ENCODE assay signal across 9 mouse cellular contexts in genomic region chr3:89396654-89397005, GRCm38 (mm10). TPM values are rescaled to one million over a fixed set of nuclear protein-coding genes. Genes with fewer than 3 reads are reported as not detected.
DNase-seq lines count a peak whose midpoint lies in the region; ATAC-seq and TF ChIP-seq lines count a peak whose summit lies in the region.
"Had no signal": no experiment of that assay in that cellular context is flagged by ENCODE, and none has a peak within 500 bp of the region (broad histone marks: within the 10 kb centered on the region; RNA-seq: fewer than 3 reads in every experiment).

No protein-coding gene starts in this region.

- H3K36me3 ChIP-seq in erythroblast, embryonic 14.5 days (ENCODE audit: control insufficient read depth): peaks cover 5% of the 10 kb centered on the region
- peaks cover 5% of the 10 kb centered on the region for H3K36me3 ChIP-seq in spleen, adult 2 months (ENCODE audit: control insufficient read depth, insufficient read depth, low read length)
- peaks cover 10% of the 10 kb centered on the region; the same call in 1 of the 2 replicates for H3K36me3 ChIP-seq in liver, embryonic 13.5 days

- no peak for TF ChIP-seq POLR2A in spleen, adult 2 months (IDR thresholded peaks at IDR 0.05; ENCODE audit: low read depth, low read length)

- no peak for DNase-seq in spleen, adult 2 months (ENCODE audit: low read depth in 1 of 2, low spot score in 2 of 2)
- DNase-seq in spleen, adult 12 weeks (ENCODE audit: low spot score): no peak
- DNase-seq in liver, embryonic 13.5 days: no peak
- DNase-seq in layer of hippocampus, adult 9-10 months (ENCODE audit: low spot score): no peak
- DNase-seq in thymus, postnatal 25 days: no peak
- DNase-seq in lung, adult 18-20 months: no peak

- H3K4me1 ChIP-seq in erythroblast, embryonic 14.5 days (ENCODE audit: control insufficient read depth): peaks cover 50% of the 10 kb centered on the region
- H3K4me1 ChIP-seq in spleen, adult 2 months (ENCODE audit: control insufficient read depth, insufficient read depth, insufficient read length): peaks cover 9% of the 10 kb centered on the region; the same call in 1 of the 2 replicates
- H3K4me1 ChIP-seq in liver, embryonic 13.5 days (replicated peaks): peaks cover 50% of the 10 kb centered on the region

- no peak for TF ChIP-seq CTCF in spleen, adult 2 months (IDR thresholded peaks at IDR 0.05; ENCODE audit: extremely low read depth, insufficient read depth, insufficient read length, insufficient replicate concordance)

- ATAC-seq in erythroblast, adult 5-6 weeks (replicated peaks; ENCODE audit: low FRiP score, poor library complexity, severe bottlenecking): no peak
- no peak for ATAC-seq in liver, embryonic 13.5 days (ENCODE audit: low read depth)
- ATAC-seq: inflammation-experienced regulatory T-cells, adult 6 months had no signal

- H3K27ac ChIP-seq in spleen, adult 2 months (ENCODE audit: insufficient read depth, low read length): no peak overlapping the region
- H3K27ac ChIP-seq in liver, embryonic 13.5 days: no peak overlapping the region

- WGBS in spleen, adult 2 months: 2% methylated on average over 4 of the region's 4 CpGs
- WGBS in liver, embryonic 13.5 days (ENCODE audit: insufficient replicate concordance): under 1% methylated on average over 4 of the region's 4 CpGs

- H3K4me2 ChIP-seq in liver, embryonic 13.5 days: peak overlapping the region; percentile 94

- H3K4me3 ChIP-seq in erythroblast, embryonic 14.5 days (replicated peaks): peak overlapping the region; percentile 68
- H3K4me3 ChIP-seq in spleen, adult 2 months (ENCODE audit: extremely low read depth, insufficient read depth, insufficient read length): peak overlapping the region; percentile 58; the same call in 1 of the 2 replicates
- peak overlapping the region; percentile 65 for H3K4me3 ChIP-seq in liver, embryonic 13.5 days (replicated peaks)

- peak overlapping the region; percentile 78; the same call in 1 of the 2 replicates for H3K9ac ChIP-seq in liver, embryonic 13.5 days

- H3K9me3 ChIP-seq in erythroblast, embryonic 14.5 days (ENCODE audit: control insufficient read depth, low read length): peaks cover 2% of the 10 kb centered on the region; the same call in 1 of the 2 replicates
- H3K9me3 ChIP-seq in liver, embryonic 13.5 days (replicated peaks): no peaks in the 10 kb centered on the region

- peaks cover 47% of the 10 kb centered on the region for H3K27me3 ChIP-seq in erythroblast, embryonic 14.5 days (ENCODE audit: control insufficient read depth)
- no peaks in the 10 kb centered on the region for H3K27me3 ChIP-seq in spleen, adult 2 months (ENCODE audit: control insufficient read depth, insufficient read depth, low read length)
- peaks cover 20% of the 10 kb centered on the region for H3K27me3 ChIP-seq in liver, embryonic 13.5 days

RNA-seq across cellular contexts. Expression of gene Zbtb7b, which starts 2.1 kb away (rescaled TPM):
- 0.38 and 0.46 TPM in 2 replicates for polyA plus RNA-seq in erythroblast, embryonic 14.5 days (2012)
- 5.8 and 7.7 TPM in 2 replicates for total RNA-seq in erythroblast, adult 5-6 weeks (2015; ENCODE audit: low replicate concordance)
- 5.4 and 15.2 TPM in 2 replicates for total RNA-seq in erythroblast, adult 5-6 weeks (2017; ENCODE audit: low replicate concordance)
- polyA plus RNA-seq in spleen, adult 2 months (2012; rRNA removed): 54.5 and 58.4 TPM in 2 replicates
- polyA plus RNA-seq in liver, embryonic 13.5 days (2015; fragmentation: Nextera tagmentation; extraction: Ambion mirVana): 0.97 and 1.8 TPM in 2 replicates

RNA-seq across cellular contexts. Expression of gene Lenep, which starts 6.0 kb away (rescaled TPM):
- polyA plus RNA-seq in erythroblast, embryonic 14.5 days (2012): 0.04 TPM in 1 of 2 replicates, not detected in the other
- 0.63 and 3.7 TPM in 2 replicates for total RNA-seq in erythroblast, adult 5-6 weeks (2015; ENCODE audit: low replicate concordance)
- 0.17 TPM in 1 of 2 replicates, not detected in the other for total RNA-seq in erythroblast, adult 5-6 weeks (2017; ENCODE audit: low replicate concordance)
- 1.5 and 1.9 TPM in 2 replicates for polyA plus RNA-seq in spleen, adult 2 months (2012; rRNA removed)
- not detected in 2 replicates for polyA plus RNA-seq in liver, embryonic 13.5 days (2015; fragmentation: Nextera tagmentation; extraction: Ambion mirVana)

RNA-seq across cellular contexts. Expression of gene Flad1, which starts 15.0 kb away (rescaled TPM):
- 1.3 and 1.6 TPM in 2 replicates for polyA plus RNA-seq in erythroblast, embryonic 14.5 days (2012)
- total RNA-seq in erythroblast, adult 5-6 weeks (2015; ENCODE audit: low replicate concordance): 2.1 and 6.3 TPM in 2 replicates
- total RNA-seq in erythroblast, adult 5-6 weeks (2017; ENCODE audit: low replicate concordance): 1.8 and 3.1 TPM in 2 replicates
- 39.1 and 43.9 TPM in 2 replicates for polyA plus RNA-seq in spleen, adult 2 months (2012; rRNA removed)
- 18.0 and 18.7 TPM in 2 replicates for polyA plus RNA-seq in liver, embryonic 13.5 days (2015; fragmentation: Nextera tagmentation; extraction: Ambion mirVana)

RNA-seq across cellular contexts. Expression of gene Cks1b, which starts 21.6 kb away (rescaled TPM):
- 6.9 and 7.4 TPM in 2 replicates for polyA plus RNA-seq in erythroblast, embryonic 14.5 days (2012)
- total RNA-seq in erythroblast, adult 5-6 weeks (2015; ENCODE audit: low replicate concordance): 67.9 and 79.9 TPM in 2 replicates
- 37.4 and 42.1 TPM in 2 replicates for total RNA-seq in erythroblast, adult 5-6 weeks (2017; ENCODE audit: low replicate concordance)
- polyA plus RNA-seq in spleen, adult 2 months (2012; rRNA removed): 20.6 and 21.3 TPM in 2 replicates
- polyA plus RNA-seq in liver, embryonic 13.5 days (2015; fragmentation: Nextera tagmentation; extraction: Ambion mirVana): 282 and 301 TPM in 2 replicates

RNA-seq across cellular contexts. Expression of gene Shc1, which starts 21.6 kb away (rescaled TPM):
- 11.4 and 12.7 TPM in 2 replicates for polyA plus RNA-seq in erythroblast, embryonic 14.5 days (2012)
- 14.4 and 25.2 TPM in 2 replicates for total RNA-seq in erythroblast, adult 5-6 weeks (2015; ENCODE audit: low replicate concordance)
- 21.3 and 24.1 TPM in 2 replicates for total RNA-seq in erythroblast, adult 5-6 weeks (2017; ENCODE audit: low replicate concordance)
- 49.0 and 54.8 TPM in 2 replicates for polyA plus RNA-seq in spleen, adult 2 months (2012; rRNA removed)
- polyA plus RNA-seq in liver, embryonic 13.5 days (2015; fragmentation: Nextera tagmentation; extraction: Ambion mirVana): 42.3 and 51.4 TPM in 2 replicates

Comparison
In these comparisons a context has a peak if more than half of its experiments do, and no peak if none do; other contexts are left out.
1. RNA of gene Zbtb7b, which starts 2.1 kb away (polyA plus RNA-seq): 54.5 to 58.4 TPM in spleen, adult 2 months; 0.97 to 1.8 TPM in liver, embryonic 13.5 days and 0.38 to 0.46 TPM in erythroblast, embryonic 14.5 days; every median in the first group is over 10 times any median in the second.
2. Peak in every context shown above with its lines, with median percentiles within 50 percentile points of each other: H3K4me3 ChIP-seq.